Mouse (Mus musculus) heart, adult 2 months (tissue): ENCODE results near the gene Pitpnc1. TPM values are rescaled to one million over a fixed set of nuclear protein-coding genes. Genes with fewer than 3 reads are reported as not detected.

Experiments
- DNase-seq, 2 experiments: peaks; one replicate each; pipeline ENCODE4 v3.0.0; 2021
- H3K27ac ChIP-seq: fragments of 200-600 bp; 2 replicates; pipeline ENCODE4 v1.8.1; 2022
- H3K27me3 ChIP-seq: fragments of 200-500 bp; 2 replicates; pipeline ENCODE4 v1.6.1; 2012; ENCODE audit warnings: mild to moderate bottlenecking, low read length, inconsistent platforms, mixed read lengths; ENCODE audit not compliant: control insufficient read depth, insufficient read depth
- H3K36me3 ChIP-seq: fragments of 200-500 bp; 2 replicates; pipeline ENCODE4 v1.6.1; 2012; ENCODE audit warnings: low read length, inconsistent platforms; ENCODE audit not compliant: control insufficient read depth, insufficient read depth
- H3K4me1 ChIP-seq: fragments of 200-500 bp; 2 replicates; pipeline ENCODE4 v1.6.1; 2011; ENCODE audit warnings: low read length; ENCODE audit not compliant: control insufficient read depth, insufficient read depth
- H3K4me3 ChIP-seq: fragments of 200-600 bp; 2 replicates; pipeline ENCODE4 v1.8.1; 2022
- H3K79me2 ChIP-seq: fragments of 200-500 bp; replicated peaks from 2 replicates; pipeline ENCODE4 v1.6.1; 2012; ENCODE audit warnings: mild to moderate bottlenecking, inconsistent platforms, low read length, moderate library complexity, mixed read lengths; ENCODE audit not compliant: control insufficient read depth, insufficient read depth
- H3K9ac ChIP-seq: fragments of 200-500 bp; 2 replicates; pipeline ENCODE4 v1.6.1; 2012; ENCODE audit warnings: low read depth, mild to moderate bottlenecking, control low read depth, inconsistent platforms, low read length, mixed read lengths
- CTCF ChIP-seq: fragments of 200-600 bp; IDR thresholded peaks from 2 replicates; pipeline ENCODE4 v1.8.1; 2022; ENCODE audit warnings: antibody characterized with exemption, mild to moderate bottlenecking, moderate library complexity
- EP300 ChIP-seq: fragments of 200-500 bp; IDR thresholded peaks from 2 replicates; pipeline ENCODE4 v1.6.1; 2011; ENCODE audit warnings: low read depth, low read length, control low read depth; ENCODE audit not compliant: insufficient read depth
- POLR2A ChIP-seq: fragments of 200-500 bp; IDR thresholded peaks from 2 replicates; pipeline ENCODE4 v1.6.1; 2011; ENCODE audit warnings: mild to moderate bottlenecking, low read depth, low read length, control low read depth; ENCODE audit not compliant: insufficient read depth
- whole genome bisulfite sequencing: fragments of 180-500 bp; shearing (Covaris S2); methylation state at CpG from one replicate; pipeline ENCODE4 v1.1.7; 2018; 5-methylcytosine and 5-hydroxymethylcytosine counted together
- intact Hi-C: fragments of 180-260 bp; cut with DNase I; formaldehyde crosslinking; loops from one replicate; pipeline ENCODE4 v1.15.1; 2025
- polyA plus RNA-seq: library from polyadenylated mRNA; depleted of rRNA; stranded (reverse); fragments of >200 nt; gene quantifications from 2 replicates; pipeline ENCODE4 v1.2.3, GENCODE M21; 2012
- total RNA-seq, 2 experiments: library from RNA; stranded (reverse); gene quantifications; 2 replicates each; pipeline ENCODE4 v1.2.3; 2021

Gene Pitpnc1
- total and polyA plus RNA-seq, 3 experiments, result 22.7 to 68.1 (median 66.4) TPM

DNA sequence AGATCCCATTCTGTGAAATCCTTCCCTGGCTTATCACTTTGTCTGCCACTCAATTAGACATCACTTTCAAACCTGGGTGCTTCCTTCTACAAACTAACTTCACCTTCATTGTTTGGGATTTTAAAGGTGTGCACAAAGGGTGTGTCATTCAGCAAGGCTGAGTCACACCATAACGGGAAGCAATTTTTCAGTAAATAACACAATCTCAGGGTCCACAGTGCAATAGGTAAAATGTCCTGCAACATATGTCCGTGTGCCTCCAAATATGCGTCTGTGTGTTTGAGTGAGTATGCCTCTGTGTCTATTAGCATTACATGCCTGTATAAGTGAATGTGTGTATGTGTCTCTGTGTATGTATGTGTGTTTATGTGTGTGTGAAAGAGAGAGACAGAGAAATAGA, 13.2 kb downstream of the Pitpnc1 start:
- peaks cover 5% of the 10 kb centered on the region for H3K4me1 ChIP-seq
- H3K79me2 ChIP-seq, result peaks cover 8% of the 10 kb centered on the region
- DNase-seq, result no peak
- H3K27ac ChIP-seq, result no peak overlapping the region
- no peak overlapping the region for H3K4me3 ChIP-seq
- intact Hi-C loops, result no loop called here
- TF ChIP-seq EP300 (no peak), CTCF (no peak), POLR2A (no peak)
- H3K27me3 ChIP-seq, result no peaks in the 10 kb centered on the region
- H3K9ac ChIP-seq, result no peak overlapping the region
- 92% methylated on average over 3 of the region's 3 CpGs for WGBS
- no peaks in the 10 kb centered on the region for H3K36me3 ChIP-seq

DNA sequence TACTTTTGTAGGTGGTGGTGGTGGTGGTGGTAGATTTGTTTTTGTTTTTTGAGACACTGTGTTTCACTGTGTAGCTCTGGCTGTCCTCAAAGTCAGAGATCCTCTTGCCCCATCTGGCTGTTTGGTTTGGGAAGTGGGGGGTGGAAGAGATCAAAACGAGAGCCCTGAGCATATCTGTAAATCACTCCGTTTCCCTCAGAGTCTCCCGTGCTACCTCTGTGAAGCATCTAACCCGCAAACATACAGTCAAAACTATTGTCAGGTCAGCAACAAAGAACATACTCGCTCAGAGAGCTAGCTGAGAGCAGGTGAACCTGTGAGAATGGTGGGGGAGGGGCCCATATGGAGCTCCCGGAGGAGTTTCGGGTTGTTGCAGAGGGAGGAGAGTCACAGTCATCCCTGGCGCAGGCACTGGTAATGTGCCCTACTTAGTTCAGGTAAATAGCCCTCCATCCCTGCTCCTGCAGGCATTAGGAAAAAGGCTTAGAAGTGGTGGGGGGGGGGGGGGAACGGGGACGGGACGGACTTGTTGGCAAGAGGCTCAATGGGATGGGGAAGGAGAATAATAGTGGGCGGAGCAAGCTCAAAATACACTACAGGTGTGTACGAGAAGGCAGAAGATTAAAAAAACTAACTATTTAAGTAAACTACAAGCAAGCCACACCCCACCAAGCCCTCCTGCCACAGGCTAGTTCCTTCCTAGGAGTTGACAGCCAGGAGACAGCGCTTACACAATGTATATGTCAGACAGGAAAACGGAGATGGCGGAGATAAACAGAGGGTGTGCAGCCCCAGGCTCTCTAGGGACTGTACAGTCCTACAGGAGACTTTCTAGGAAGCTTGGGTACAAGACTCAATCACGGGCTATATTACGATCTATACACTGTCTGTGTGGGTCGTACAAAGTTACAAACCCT, 15.7 kb downstream of the Pitpnc1 start:
- peak overlapping the region; percentile 16; the same call in 1 of the 2 replicates for H3K27ac ChIP-seq

DNA sequence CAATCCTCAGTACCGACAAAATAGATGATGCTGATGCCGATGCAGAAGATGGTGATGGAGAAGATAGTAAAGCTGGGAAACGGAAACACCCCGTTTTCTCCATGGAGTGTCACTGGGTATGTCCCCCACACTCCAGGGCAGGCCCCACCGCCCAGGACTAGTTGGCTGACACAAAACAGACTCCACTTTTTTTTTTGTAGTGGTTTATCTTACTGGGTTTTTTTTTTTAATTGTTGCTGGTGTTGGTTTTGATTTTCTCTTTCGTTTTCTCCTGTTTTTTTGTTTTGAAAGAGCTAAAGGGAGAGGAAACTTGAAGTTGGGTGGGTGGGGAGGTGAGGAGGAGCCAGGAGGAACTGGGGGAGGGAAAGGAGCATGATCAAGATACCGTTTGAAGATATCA, 18.4 kb downstream of the Pitpnc1 start:
- 74% methylated on average over 7 of the region's 7 CpGs for WGBS

More for the DNA sequence above, 15.7 kb downstream of the Pitpnc1 start:
- no peak for DNase-seq
- intact Hi-C loops, result no loop called here
- Histone ChIP-seq H3K4me3 (no peak overlapping the region), H3K4me1 (peaks cover 14% of the 10 kb centered on the region), H3K27me3 (no peaks in the 10 kb centered on the region), H3K9ac (no peak overlapping the region), H3K36me3 (peaks cover 2% of the 10 kb centered on the region), H3K79me2 (peaks cover 5% of the 10 kb centered on the region)
- 49% methylated on average over 16 of the region's 19 CpGs for WGBS
- no peak for TF ChIP-seq EP300
- TF ChIP-seq POLR2A, result no peak
- TF ChIP-seq CTCF, result no peak

DNA sequence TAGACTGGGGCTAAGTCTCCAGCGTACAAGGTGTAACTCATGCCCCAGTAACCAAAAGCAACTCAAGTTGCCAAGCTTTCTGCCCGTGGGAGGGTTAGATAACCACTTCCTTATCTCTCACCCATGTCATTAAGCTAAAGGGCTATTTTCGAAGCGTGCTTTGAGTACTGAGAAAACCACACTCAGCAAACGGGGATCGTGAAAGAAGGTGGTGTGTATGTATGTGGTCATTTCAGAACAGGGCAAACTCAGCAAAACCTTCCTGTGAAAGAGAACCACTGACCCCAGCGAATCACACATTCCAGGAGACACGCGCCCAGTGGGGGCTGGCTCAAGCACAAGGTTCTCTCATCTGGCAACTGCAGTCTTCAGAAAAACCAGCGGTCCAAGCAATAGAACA, 19.4 kb downstream of the Pitpnc1 start:
- H3K9ac ChIP-seq, result peak overlapping the region; percentile 12
- peak overlapping the region; percentile 79 for H3K27ac ChIP-seq
- peaks cover 28% of the 10 kb centered on the region for H3K4me1 ChIP-seq
- peak overlapping the region; percentile 16; the same call in 1 of the 2 replicates for H3K4me3 ChIP-seq
- 6% methylated on average over 10 of the region's 10 CpGs for WGBS
- H3K36me3 ChIP-seq, result peaks cover 7% of the 10 kb centered on the region
- no peaks in the 10 kb centered on the region for H3K27me3 ChIP-seq
- H3K79me2 ChIP-seq, result no peaks in the 10 kb centered on the region; the same call in 1 of the 2 replicates
- peak; percentile 57 to 60 for DNase-seq
- intact Hi-C loops, result loop anchor here (2.0 kb wide), 1 partner anchor 18 kb away; no protein-coding TSS in a partner anchor
- TF ChIP-seq EP300 (no peak), POLR2A (no peak), CTCF (no peak)

More for the DNA sequence above, 18.4 kb downstream of the Pitpnc1 start:
- no peak overlapping the region for H3K4me3 ChIP-seq
- peak overlapping the region; percentile 31; the same call in 1 of the 2 replicates for H3K27ac ChIP-seq
- intact Hi-C loops, result no loop called here
- no peak overlapping the region for H3K9ac ChIP-seq
- H3K79me2 ChIP-seq, result no peaks in the 10 kb centered on the region; the same call in 1 of the 2 replicates
- no peaks in the 10 kb centered on the region for H3K27me3 ChIP-seq
- no peak for TF ChIP-seq CTCF
- no peak for TF ChIP-seq EP300
- TF ChIP-seq POLR2A, result no peak
- DNase-seq, result no peak
- peaks cover 24% of the 10 kb centered on the region for H3K4me1 ChIP-seq
- H3K36me3 ChIP-seq, result peaks cover 4% of the 10 kb centered on the region

DNA sequence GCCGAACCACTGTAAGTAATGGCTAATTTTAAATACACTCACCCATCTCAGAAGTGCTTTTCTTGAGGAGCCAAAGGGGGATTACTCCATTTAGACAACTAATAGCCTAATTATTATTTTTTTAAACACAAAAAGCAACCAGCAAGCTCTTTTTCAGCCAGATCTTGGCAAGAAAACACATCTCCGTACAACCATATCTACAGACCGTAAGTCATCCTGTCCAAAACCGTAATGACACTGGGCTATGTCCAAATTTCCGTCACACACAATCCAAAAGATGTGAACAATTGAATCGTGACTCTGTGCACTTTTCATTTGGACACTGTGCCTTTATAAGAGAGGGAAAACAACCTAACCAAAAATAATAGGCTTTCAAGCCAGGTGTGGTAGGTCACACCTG, 20.4 kb downstream of the Pitpnc1 start:
- Histone ChIP-seq H3K4me1 (peaks cover 31% of the 10 kb centered on the region), H3K27ac (peak overlapping the region; percentile 79), H3K4me3 (peak overlapping the region; percentile 23; the same call in 1 of the 2 replicates), H3K9ac (no peak overlapping the region), H3K36me3 (peaks cover 9% of the 10 kb centered on the region), H3K79me2 (no peaks in the 10 kb centered on the region; the same call in 1 of the 2 replicates), H3K27me3 (no peaks in the 10 kb centered on the region)
- peak in 1 of 2 experiments; percentile 54 for DNase-seq
- intact Hi-C loops, result loop anchor here (2.0 kb wide), 1 partner anchor 19 kb away; no protein-coding TSS in a partner anchor
- WGBS, result 16% methylated on average over 6 of the region's 6 CpGs
- TF ChIP-seq CTCF (no peak), POLR2A (0 out of 2 replicates have a peak, but pooled peaks have one; percentile 22), EP300 (no peak)
